Mouse (Mus musculus) hindbrain, embryonic 13.5 days (tissue): Measurements from ENCODE around the gene Med29. TPM values are rescaled to one million over a fixed set of nuclear protein-coding genes. Genes with fewer than 3 reads are reported as not detected.

ENCODE experiments used
- ATAC-seq: fragments of 200-750 bp; cut with Nextera tagmentation; 2 replicates; pipeline ENCODE4 v1.8.0; 2017; ENCODE audit warnings: moderate TSS enrichment; ENCODE audit not compliant: low FRiP score
- H3K27ac ChIP-seq: fragments of 300-500 bp; sonication (generic); 2 replicates; pipeline ENCODE4 v1.5.1; 2015; ENCODE audit warnings: inconsistent platforms, mild to moderate bottlenecking, moderate library complexity
- H3K27me3 ChIP-seq: fragments of 300-500 bp; sonication (generic); 2 replicates; pipeline ENCODE4 v1.6.1; 2015; ENCODE audit warnings: mild to moderate bottlenecking, inconsistent platforms
- H3K36me3 ChIP-seq: fragments of 300-500 bp; sonication (generic); 2 replicates; pipeline ENCODE4 v1.6.1; 2015; ENCODE audit warnings: mild to moderate bottlenecking, inconsistent platforms
- H3K4me1 ChIP-seq: fragments of 300-500 bp; sonication (generic); replicated peaks from 2 replicates; pipeline ENCODE4 v1.6.1; 2015; ENCODE audit warnings: inconsistent platforms
- H3K4me2 ChIP-seq: fragments of 300-500 bp; sonication (generic); 2 replicates; pipeline ENCODE4 v1.6.1; 2015; ENCODE audit warnings: inconsistent platforms, mild to moderate bottlenecking, moderate library complexity
- H3K4me3 ChIP-seq: fragments of 300-500 bp; sonication (generic); 2 replicates; pipeline ENCODE4 v1.5.1; 2015; ENCODE audit warnings: mild to moderate bottlenecking, inconsistent platforms
- H3K9ac ChIP-seq: fragments of 300-500 bp; sonication (generic); 2 replicates; pipeline ENCODE4 v1.6.1; 2015; ENCODE audit warnings: mild to moderate bottlenecking, inconsistent platforms
- H3K9me3 ChIP-seq: fragments of 300-500 bp; sonication (generic); 2 replicates; pipeline ENCODE4 v1.6.1; 2016; ENCODE audit warnings: inconsistent platforms
- WGBS: fragments of 180-500 bp; shearing (Covaris S2); methylation state at CpG from one replicate; pipeline ENCODE4 v1.1.7; 2015; 5-methylcytosine and 5-hydroxymethylcytosine counted together
- polyA plus RNA-seq: library from polyadenylated mRNA; unstranded; fragments of >200 nt; fragmentation: Nextera tagmentation; extraction: Ambion mirVana; gene quantifications from 2 replicates; pipeline ENCODE4 v1.2.1, GENCODE M21; 2015

Med29 gene
- polyA plus RNA-seq, 1 experiment from 2014 or later, result 43.7 TPM

GRCm38 (mm10) chr7:28380237-28381016 is 12.1 kb downstream of the Med29 start, which contains the start of gene Zfp36:
Gene Zfp36, minus strand, starts transcription at chr7:28380253.
- H3K9me3 ChIP-seq, result no peaks in the 10 kb centered on the region
- H3K4me3 ChIP-seq, result peak within 1 kb of the TSS; percentile 53
- WGBS, result 64% methylated on average over 17 of the region's 17 CpGs
- peak within 1 kb of the TSS; percentile 79 for H3K9ac ChIP-seq
- H3K27me3 ChIP-seq, result peaks cover 22% of the 10 kb centered on the region
- H3K4me1 ChIP-seq, result peaks cover 64% of the 10 kb centered on the region
- no peak for ATAC-seq
- peak within 1 kb of the TSS; percentile 82 for H3K4me2 ChIP-seq
- H3K36me3 ChIP-seq, result peaks cover 7% of the 10 kb centered on the region; the same call in 1 of the 2 replicates
- H3K27ac ChIP-seq, result peak within 1 kb of the TSS; percentile 80

- Histone ChIP-seq H3K4me3 (peak overlapping the region; percentile 53), H3K9ac (peak overlapping the region; percentile 79), H3K27ac (peak overlapping the region; percentile 80), H3K4me2 (peak overlapping the region; percentile 82), H3K27me3 (peaks cover 22% of the 10 kb centered on the region), H3K36me3 (no peaks in the 10 kb centered on the region), H3K4me1 (peaks cover 70% of the 10 kb centered on the region), H3K9me3 (no peaks in the 10 kb centered on the region)
- ATAC-seq, result peak; percentile 50
- 1% methylated on average over 53 of the region's 53 CpGs for WGBS
These were observed 13.5 kb downstream of the Med29 start for GRCm38 (mm10) chr7:28378769-28379651.

- no peak for ATAC-seq
- peaks cover 72% of the 10 kb centered on the region for H3K4me1 ChIP-seq
- H3K27ac ChIP-seq, result peak overlapping the region; percentile 30; the same call in 1 of the 2 replicates
- H3K36me3 ChIP-seq, result no peaks in the 10 kb centered on the region
- peak overlapping the region; percentile 53 for H3K4me3 ChIP-seq
- no peaks in the 10 kb centered on the region for H3K9me3 ChIP-seq
- peak overlapping the region; percentile 79 for H3K9ac ChIP-seq
- peak overlapping the region; percentile 82 for H3K4me2 ChIP-seq
- 46% methylated on average over 32 of the region's 32 CpGs for WGBS
- H3K27me3 ChIP-seq, result peaks cover 22% of the 10 kb centered on the region
These were observed 14.3 kb downstream of the Med29 start for GRCm38 (mm10) chr7:28378066-28378690.

GRCm38 (mm10) chr7:28377190-28378065 is 15.1 kb downstream of the Med29 start:
- 74% methylated on average over 18 of the region's 18 CpGs for WGBS
- H3K4me3 ChIP-seq, result peak overlapping the region; percentile 53
- H3K4me1 ChIP-seq, result peaks cover 65% of the 10 kb centered on the region
- 0 out of 2 replicates have a peak overlapping the region, but pooled peaks have one; percentile 30 for H3K27ac ChIP-seq
- H3K9me3 ChIP-seq, result no peaks in the 10 kb centered on the region
- peak overlapping the region; percentile 79 for H3K9ac ChIP-seq
- ATAC-seq, result no peak
- peak overlapping the region; percentile 82 for H3K4me2 ChIP-seq
- no peaks in the 10 kb centered on the region for H3K36me3 ChIP-seq
- peaks cover 22% of the 10 kb centered on the region for H3K27me3 ChIP-seq

- no peak for ATAC-seq
- Histone ChIP-seq H3K4me3 (peak overlapping the region; percentile 42), H3K4me2 (peak overlapping the region; percentile 62), H3K27ac (peak overlapping the region; percentile 90), H3K9me3 (no peaks in the 10 kb centered on the region), H3K4me1 (peaks cover 62% of the 10 kb centered on the region), H3K36me3 (no peaks in the 10 kb centered on the region), H3K9ac (peak overlapping the region; percentile 72), H3K27me3 (peaks cover 20% of the 10 kb centered on the region)
- 3% methylated on average over 30 of the region's 30 CpGs for WGBS
These were observed 16.3 kb downstream of the Med29 start for GRCm38 (mm10) chr7:28376011-28376771.

- Histone ChIP-seq H3K36me3 (no peaks in the 10 kb centered on the region), H3K4me1 (peaks cover 65% of the 10 kb centered on the region), H3K9me3 (no peaks in the 10 kb centered on the region), H3K4me3 (peak overlapping the region; percentile 42), H3K4me2 (peak overlapping the region; percentile 62), H3K9ac (peak overlapping the region; percentile 72), H3K27ac (peak overlapping the region; percentile 90), H3K27me3 (peaks cover 11% of the 10 kb centered on the region)
- peak; percentile 16 for ATAC-seq
- WGBS, result under 1% methylated on average over 35 of the region's 36 CpGs
These were observed 17.2 kb downstream of the Med29 start for GRCm38 (mm10) chr7:28375176-28375921.

- no peak for ATAC-seq
- WGBS, result 84% methylated on average over 10 of the region's 10 CpGs
- no peak overlapping the region for H3K4me3 ChIP-seq
- H3K9me3 ChIP-seq, result no peaks in the 10 kb centered on the region
- peaks cover 71% of the 10 kb centered on the region for H3K4me1 ChIP-seq
- H3K36me3 ChIP-seq, result peaks cover 1% of the 10 kb centered on the region; the same call in 1 of the 2 replicates
- H3K4me2 ChIP-seq, result no peak overlapping the region
- H3K9ac ChIP-seq, result no peak overlapping the region
- H3K27ac ChIP-seq, result peak overlapping the region; percentile 90
- peaks cover 9% of the 10 kb centered on the region; the same call in 1 of the 2 replicates for H3K27me3 ChIP-seq
These were observed 17.9 kb downstream of the Med29 start for GRCm38 (mm10) chr7:28374647-28375046.

- peaks cover 68% of the 10 kb centered on the region for H3K4me1 ChIP-seq
- H3K9ac ChIP-seq, result no peak overlapping the region
- WGBS, result 82% methylated on average over 7 of the region's 7 CpGs
- peaks cover 9% of the 10 kb centered on the region; the same call in 1 of the 2 replicates for H3K27me3 ChIP-seq
- H3K36me3 ChIP-seq, result peaks cover 8% of the 10 kb centered on the region; the same call in 1 of the 2 replicates
- no peaks in the 10 kb centered on the region for H3K9me3 ChIP-seq
- no peak for ATAC-seq
- H3K4me3 ChIP-seq, result no peak overlapping the region
- H3K4me2 ChIP-seq, result no peak overlapping the region
- H3K27ac ChIP-seq, result 0 out of 2 replicates have a peak overlapping the region, but pooled peaks have one; percentile 23
These were observed 18.5 kb downstream of the Med29 start for GRCm38 (mm10) chr7:28373891-28374495.

GRCm38 (mm10) chr7:28373131-28373581 is 19.4 kb downstream of the Med29 start:
- 0% methylated on average over 9 of the region's 9 CpGs for WGBS
- Histone ChIP-seq H3K36me3 (peaks cover 15% of the 10 kb centered on the region), H3K4me3 (peak overlapping the region; percentile 77), H3K4me1 (peaks cover 66% of the 10 kb centered on the region), H3K9ac (no peak overlapping the region), H3K27ac (peak overlapping the region; percentile 91), H3K27me3 (peaks cover 8% of the 10 kb centered on the region; the same call in 1 of the 2 replicates), H3K4me2 (peak overlapping the region; percentile 94), H3K9me3 (no peaks in the 10 kb centered on the region)
- ATAC-seq, result peak; percentile 3
